Comparison of ENCODE assay signal across 8 mouse cellular contexts in genomic region chr5:76868693-76869286, GRCm38 (mm10). TPM values are rescaled to one million over a fixed set of nuclear protein-coding genes. Genes with fewer than 3 reads are reported as not detected.
DNase-seq lines count a peak whose midpoint lies in the region; ATAC-seq and TF ChIP-seq lines count a peak whose summit lies in the region.

No protein-coding gene starts in this region.

- peak overlapping the region; percentile 62 for H3K4me2 ChIP-seq in embryonic facial prominence, embryonic 13.5 days
- H3K4me2 ChIP-seq in hindbrain, embryonic 13.5 days: peak overlapping the region; percentile 40
- H3K4me2 ChIP-seq in limb, embryonic 14.5 days (replicated peaks; ENCODE audit: low read depth, low read length, severe bottlenecking): peak overlapping the region; percentile 43
- peak overlapping the region; percentile 28 for H3K4me2 ChIP-seq in midbrain, embryonic 15.5 days

- H3K27me3 ChIP-seq in embryonic facial prominence, embryonic 13.5 days: no peaks in the 10 kb centered on the region
- H3K27me3 ChIP-seq in hindbrain, embryonic 13.5 days: no peaks in the 10 kb centered on the region
- H3K27me3 ChIP-seq in limb, embryonic 14.5 days (ENCODE audit: control insufficient read depth, insufficient read depth, low read length): no peaks in the 10 kb centered on the region
- no peaks in the 10 kb centered on the region for H3K27me3 ChIP-seq in midbrain, embryonic 15.5 days (replicated peaks)

- H3K4me3 ChIP-seq in embryonic facial prominence, embryonic 13.5 days: peak overlapping the region; percentile 35
- peak overlapping the region; percentile 19 for H3K4me3 ChIP-seq in hindbrain, embryonic 13.5 days
- peak overlapping the region; percentile 26 for H3K4me3 ChIP-seq in limb, embryonic 14.5 days (replicated peaks; ENCODE audit: low read length)
- H3K4me3 ChIP-seq in midbrain, embryonic 15.5 days: peak overlapping the region; percentile 16

- H3K36me3 ChIP-seq in embryonic facial prominence, embryonic 13.5 days: peaks cover 40% of the 10 kb centered on the region
- H3K36me3 ChIP-seq in hindbrain, embryonic 13.5 days: peaks cover 79% of the 10 kb centered on the region
- H3K36me3 ChIP-seq in limb, embryonic 14.5 days (ENCODE audit: control insufficient read depth, insufficient read depth, low read length): peaks cover 34% of the 10 kb centered on the region
- peaks cover 32% of the 10 kb centered on the region for H3K36me3 ChIP-seq in midbrain, embryonic 15.5 days (replicated peaks)

- H3K4me1 ChIP-seq in embryonic facial prominence, embryonic 13.5 days: no peaks in the 10 kb centered on the region
- no peaks in the 10 kb centered on the region for H3K4me1 ChIP-seq in hindbrain, embryonic 13.5 days (replicated peaks)
- peaks cover 16% of the 10 kb centered on the region for H3K4me1 ChIP-seq in limb, embryonic 14.5 days (ENCODE audit: control insufficient read depth, insufficient read depth, low read length)
- H3K4me1 ChIP-seq in midbrain, embryonic 15.5 days: no peaks in the 10 kb centered on the region

- WGBS in embryonic facial prominence, embryonic 13.5 days: 19% methylated on average over 16 of the region's 16 CpGs
- 28% methylated on average over 16 of the region's 16 CpGs for WGBS in hindbrain, embryonic 13.5 days
- 31% methylated on average over 16 of the region's 16 CpGs for WGBS in limb, embryonic 14.5 days
- WGBS in midbrain, embryonic 15.5 days: 27% methylated on average over 16 of the region's 16 CpGs

- peak; percentile 41 for DNase-seq in adrenal gland, postnatal 10 days
- no peak for DNase-seq in adrenal gland, postnatal 4 days (ENCODE audit: low spot score in 2 of 2)
- DNase-seq in limb, embryonic 14.5 days (ENCODE audit: low spot score): peak; percentile 72
- DNase-seq in yolk sac, embryonic 10.5 days (ENCODE audit: low spot score): peak; percentile 83
- DNase-seq in gastrocnemius, adult 18-20 months (ENCODE audit: low spot score): no peak

- H3K27ac ChIP-seq in embryonic facial prominence, embryonic 13.5 days: no peak overlapping the region
- no peak overlapping the region for H3K27ac ChIP-seq in hindbrain, embryonic 13.5 days
- no peak overlapping the region for H3K27ac ChIP-seq in limb, embryonic 14.5 days (replicated peaks; ENCODE audit: low read depth, low read length)
- no peak overlapping the region for H3K27ac ChIP-seq in midbrain, embryonic 15.5 days

- no peaks in the 10 kb centered on the region for H3K9me3 ChIP-seq in embryonic facial prominence, embryonic 13.5 days
- H3K9me3 ChIP-seq in hindbrain, embryonic 13.5 days: no peaks in the 10 kb centered on the region
- H3K9me3 ChIP-seq in limb, embryonic 14.5 days (ENCODE audit: control insufficient read depth, low read length): no peaks in the 10 kb centered on the region
- no peaks in the 10 kb centered on the region for H3K9me3 ChIP-seq in midbrain, embryonic 15.5 days

- TF ChIP-seq POLR2A in limb, embryonic 14.5 days (IDR thresholded peaks at IDR 0.05; ENCODE audit: borderline replicate concordance, extremely low read depth, insufficient read depth, insufficient read length): no peak

- peak; percentile 86 for ATAC-seq in embryonic facial prominence, embryonic 13.5 days (ENCODE audit: insufficient number of reproducible peaks, insufficient read depth, low FRiP score, low TSS enrichment, low read depth)
- peak; percentile 68 for ATAC-seq in hindbrain, embryonic 13.5 days (ENCODE audit: low FRiP score)
- peak; percentile 91 for ATAC-seq in limb, embryonic 14.5 days (ENCODE audit: low FRiP score, low read depth)
- peak; percentile 87 for ATAC-seq in midbrain, embryonic 15.5 days (replicated peaks)

- peak overlapping the region; percentile 54 for H3K9ac ChIP-seq in embryonic facial prominence, embryonic 13.5 days
- 0 out of 2 replicates have a peak overlapping the region, but pooled peaks have one; percentile 24 for H3K9ac ChIP-seq in hindbrain, embryonic 13.5 days
- H3K9ac ChIP-seq in limb, embryonic 14.5 days (ENCODE audit: low read depth, low read length, severe bottlenecking): no peak overlapping the region
- no peak overlapping the region for H3K9ac ChIP-seq in midbrain, embryonic 15.5 days

RNA-seq across cellular contexts. Expression of gene Aasdh, which starts 36.5 kb away (rescaled TPM):
- total RNA-seq in adrenal gland, postnatal 10 days (2021): 10 to 100 TPM; 17.4 to 25.7 TPM
- total RNA-seq in adrenal gland, postnatal 4 days (2021): 10 to 100 TPM; 23.0 to 25.4 TPM
- polyA plus RNA-seq in embryonic facial prominence, embryonic 13.5 days (2015; fragmentation: Nextera tagmentation; extraction: Ambion mirVana): 21.4 and 26.0 TPM in 2 replicates
- polyA plus RNA-seq in hindbrain, embryonic 13.5 days (2015; fragmentation: Nextera tagmentation; extraction: Ambion mirVana): 19.6 and 21.3 TPM in 2 replicates
- polyA plus RNA-seq in limb, embryonic 14.5 days (2012; rRNA removed): 24.0 and 24.9 TPM in 2 replicates
- polyA plus RNA-seq in limb, embryonic 14.5 days (2014; fragmentation: Nextera tagmentation; extraction: Ambion mirVana): 15.1 and 15.4 TPM in 2 replicates
- polyA plus RNA-seq in midbrain, embryonic 15.5 days (2015; fragmentation: Nextera tagmentation; extraction: Ambion mirVana): 20.4 and 21.6 TPM in 2 replicates
- total RNA-seq in gastrocnemius, adult 18-20 months (2021): 10 to 100 TPM; 10.6 to 12.1 TPM

Comparison
In these comparisons a context has a peak if more than half of its experiments do, and no peak if none do; other contexts are left out.
1. DNase-seq: peak in adrenal gland, postnatal 10 days (single experiment), limb, embryonic 14.5 days (single experiment) and yolk sac, embryonic 10.5 days (single experiment); none in adrenal gland, postnatal 4 days (0 of 2) and gastrocnemius, adult 18-20 months (single experiment).
2. H3K9ac ChIP-seq: peak in embryonic facial prominence, embryonic 13.5 days (single experiment) and hindbrain, embryonic 13.5 days (single experiment); none in limb, embryonic 14.5 days (single experiment) and midbrain, embryonic 15.5 days (single experiment).
3. Peak in every context shown above with its lines, with median percentiles within 50 percentile points of each other: ATAC-seq, H3K4me2 ChIP-seq and H3K4me3 ChIP-seq.